In genomic region chr11:23305673-23306608, GRCm38 (mm10) we compare ENCODE assay signal across 8 mouse cellular contexts. TPM values are rescaled to one million over a fixed set of nuclear protein-coding genes. Genes with fewer than 3 reads are reported as not detected.
DNase-seq lines count a peak whose midpoint lies in the region; ATAC-seq and TF ChIP-seq lines count a peak whose summit lies in the region.

No protein-coding gene starts in this region.

- no peaks in the 10 kb centered on the region for H3K9me3 ChIP-seq in heart, embryonic 11.5 days (replicated peaks; ENCODE audit: control insufficient read depth, low read length)
- H3K9me3 ChIP-seq in kidney, embryonic 16.5 days (ENCODE audit: low read length) = no peaks in the 10 kb centered on the region

- peak overlapping the region; percentile 97 for H3K9ac ChIP-seq in heart, embryonic 11.5 days (ENCODE audit: low read depth, low read length)
- H3K9ac ChIP-seq in kidney, embryonic 16.5 days (replicated peaks; ENCODE audit: low read length) = peak overlapping the region; percentile 94
- H3K9ac ChIP-seq in liver, adult 2 months (ENCODE audit: low read depth, low read length) = peak overlapping the region; percentile 90

- no peak; the same call in 1 of the 2 replicates for TF ChIP-seq POLR2A in bone marrow macrophage, adult 2 months (IDR thresholded peaks at IDR 0.05; ENCODE audit: borderline replicate concordance, low read depth, low read length)
- peak; percentile 54 for TF ChIP-seq POLR2A in embryonic fibroblast, embryonic 13.5 days (IDR thresholded peaks at IDR 0.05; ENCODE audit: low read depth, low read length)
- TF ChIP-seq POLR2A in liver, adult 2 months (IDR thresholded peaks at IDR 0.05; ENCODE audit: extremely low read depth, insufficient read depth, low read length) = peak; percentile 75
- peak; percentile 81 for TF ChIP-seq POLR2A in myocyte (IDR thresholded peaks at IDR 0.05; ENCODE audit: insufficient read length, low read depth)

- peak overlapping the region; percentile 86 for H3K27ac ChIP-seq in bone marrow macrophage, adult 2 months (ENCODE audit: insufficient read depth, low read depth, low read length)
- H3K27ac ChIP-seq in embryonic fibroblast, embryonic 13.5 days (ENCODE audit: insufficient read depth, low read length) = peak overlapping the region; percentile 95
- H3K27ac ChIP-seq in heart, embryonic 11.5 days (ENCODE audit: low read depth, low read length) = peak overlapping the region; percentile 99
- peak overlapping the region; percentile 99 for H3K27ac ChIP-seq in kidney, embryonic 16.5 days (ENCODE audit: low read length)
- H3K27ac ChIP-seq in liver, adult 2 months (replicated peaks; ENCODE audit: insufficient read depth, low read depth, low read length) = peak overlapping the region; percentile 92

- ATAC-seq in heart, embryonic 11.5 days (replicated peaks; ENCODE audit: insufficient number of reproducible peaks, low FRiP score, low TSS enrichment) = peak; percentile 98
- ATAC-seq in kidney, embryonic 16.5 days (ENCODE audit: low FRiP score, low TSS enrichment) = peak; percentile 98

- peak overlapping the region; percentile 74 for H3K4me2 ChIP-seq in heart, embryonic 11.5 days
- peak overlapping the region; percentile 75 for H3K4me2 ChIP-seq in kidney, embryonic 16.5 days (replicated peaks; ENCODE audit: low read depth, low read length)
- peak overlapping the region; percentile 79 for H3K4me2 ChIP-seq in myocyte (ENCODE audit: low read depth)

- peaks cover 8% of the 10 kb centered on the region; the same call in 1 of the 2 replicates for H3K4me1 ChIP-seq in bone marrow macrophage, adult 2 months (ENCODE audit: control insufficient read depth, insufficient read depth, low read length)
- H3K4me1 ChIP-seq in embryonic fibroblast, embryonic 13.5 days (ENCODE audit: control insufficient read depth, insufficient read depth, low read length) = 0 out of 2 replicates have a peak, but pooled peaks cover 2% of the 10 kb centered on the region
- H3K4me1 ChIP-seq in heart, embryonic 11.5 days (ENCODE audit: control insufficient read depth, insufficient read depth, low read length) = peaks cover 5% of the 10 kb centered on the region
- H3K4me1 ChIP-seq in kidney, embryonic 16.5 days (ENCODE audit: insufficient read depth, low read length) = peaks cover 8% of the 10 kb centered on the region; the same call in 1 of the 2 replicates
- H3K4me1 ChIP-seq in liver, adult 2 months (ENCODE audit: control insufficient read depth, insufficient read depth, low read length) = peaks cover 9% of the 10 kb centered on the region; the same call in 1 of the 2 replicates

- peaks cover 3% of the 10 kb centered on the region; the same call in 1 of the 2 replicates for H3K36me3 ChIP-seq in heart, embryonic 11.5 days (ENCODE audit: control insufficient read depth, insufficient read depth, low read length)
- no peaks in the 10 kb centered on the region for H3K36me3 ChIP-seq in kidney, embryonic 16.5 days (ENCODE audit: insufficient read depth, low read length)
- H3K36me3 ChIP-seq in liver, adult 2 months (ENCODE audit: control insufficient read depth, insufficient read depth, low read length) = no peaks in the 10 kb centered on the region
- H3K36me3 ChIP-seq in myocyte (ENCODE audit: control insufficient read depth, insufficient read depth) = no peaks in the 10 kb centered on the region
- H3K36me3 ChIP-seq in splenic B cell, adult 2 months (ENCODE audit: control insufficient read depth, insufficient read depth, low read length, poor library complexity, severe bottlenecking) = no peaks in the 10 kb centered on the region

- no peak for TF ChIP-seq CTCF in bone marrow macrophage, adult 2 months (IDR thresholded peaks at IDR 0.05; ENCODE audit: low read depth, low read length)
- no peak for TF ChIP-seq CTCF in embryonic fibroblast, embryonic 13.5 days (IDR thresholded peaks at IDR 0.05; ENCODE audit: borderline replicate concordance, insufficient read depth, low read length)
- no peak for TF ChIP-seq CTCF in liver, adult 2 months (IDR thresholded peaks at IDR 0.05; ENCODE audit: low read depth, low read length)

- H3K27me3 ChIP-seq in heart, embryonic 11.5 days (ENCODE audit: control insufficient read depth, insufficient read depth, low read length) = no peaks in the 10 kb centered on the region
- no peaks in the 10 kb centered on the region for H3K27me3 ChIP-seq in kidney, embryonic 16.5 days (ENCODE audit: insufficient read depth, low read length)
- no peaks in the 10 kb centered on the region for H3K27me3 ChIP-seq in liver, adult 2 months (ENCODE audit: control insufficient read depth, insufficient read depth, low read length)
- H3K27me3 ChIP-seq in myocyte (ENCODE audit: control insufficient read depth, insufficient read depth, insufficient read length) = no peaks in the 10 kb centered on the region
- no peaks in the 10 kb centered on the region for H3K27me3 ChIP-seq in splenic B cell, adult 2 months (ENCODE audit: control insufficient read depth, insufficient read depth, low read length, poor library complexity, severe bottlenecking)

- H3K79me2 ChIP-seq in liver, adult 2 months (ENCODE audit: control insufficient read depth, insufficient read depth, low read length) = peaks cover 21% of the 10 kb centered on the region; the same call in 1 of the 2 replicates
- peaks cover 41% of the 10 kb centered on the region for H3K79me2 ChIP-seq in myocyte (ENCODE audit: control insufficient read depth, insufficient read depth)

- peak overlapping the region; percentile 86 for H3ac ChIP-seq in myocyte (ENCODE audit: control insufficient read depth, insufficient read length)

- peak overlapping the region; percentile 85 for H3K4me3 ChIP-seq in bone marrow macrophage, adult 2 months (ENCODE audit: insufficient read depth, low read length)
- H3K4me3 ChIP-seq in embryonic fibroblast, embryonic 13.5 days (ENCODE audit: insufficient read depth, low read length) = peak overlapping the region; percentile 76
- peak overlapping the region; percentile 97 for H3K4me3 ChIP-seq in heart, embryonic 11.5 days (ENCODE audit: low read depth, low read length)
- H3K4me3 ChIP-seq in kidney, embryonic 16.5 days (ENCODE audit: low read length) = peak overlapping the region; percentile 87
- H3K4me3 ChIP-seq in liver, adult 2 months (ENCODE audit: insufficient read depth, low read depth, low read length) = peak overlapping the region; percentile 99
- peak overlapping the region; percentile 82 for H3K4me3 ChIP-seq in myocyte

- DNase-seq in A20 (ENCODE audit: low read depth, low spot score) = peak; percentile 96
- peak; percentile 83 for DNase-seq in liver, adult 2 months (ENCODE audit: extremely low read depth, low read depth, low spot score)
- DNase-seq in splenic B cell, adult 2 months (ENCODE audit: low read depth, low spot score) = peak; percentile 98

- WGBS in heart, embryonic 11.5 days (ENCODE audit: insufficient replicate concordance) = under 1% methylated on average over 69 of the region's 98 CpGs
- WGBS in kidney, embryonic 16.5 days = under 1% methylated on average over 61 of the region's 98 CpGs
- WGBS in liver, adult 2 months = under 1% methylated on average over 92 of the region's 98 CpGs

TF ChIP-seq in myocyte, 11 proteins besides CTCF, POLR2A, EP300 and RAD21:
- TF ChIP-seq MYOG (IDR thresholded peaks at IDR 0.05; ENCODE audit: control insufficient read depth in 1 of 3, insufficient read depth in 1 of 3, insufficient read length in 2 of 3, low read depth in 2 of 3) (peak in 1 of 3 experiments; percentile 29), E2F4 (IDR thresholded peaks at IDR 0.05; ENCODE audit: insufficient read depth) (no peak), REST (IDR thresholded peaks at IDR 0.05; ENCODE audit: insufficient read depth, insufficient read length) (no peak), MYOD1 (IDR thresholded peaks at IDR 0.05; ENCODE audit: control insufficient read depth in 1 of 3, insufficient read length in 2 of 3, low read depth in 2 of 3) (peak in 1 of 3 experiments; percentile 6), TCF3 (IDR thresholded peaks at IDR 0.05; ENCODE audit: insufficient read length, low read depth) (no peak), POLR2AphosphoS2 (IDR thresholded peaks at IDR 0.05; ENCODE audit: insufficient read length, low read depth) (peak; percentile 42)

RNA-seq across cellular contexts. Expression of gene Usp34, which starts 0.8 kb away (rescaled TPM):
- 27.2 and 30.3 TPM in 2 replicates for polyA plus RNA-seq in bone marrow macrophage, adult 2 months (2012; ENCODE audit: insufficient read depth, insufficient read length, missing spikeins)
- polyA plus RNA-seq in embryonic fibroblast, embryonic 13.5 days (2011; ENCODE audit: insufficient read length, low read depth, missing spikeins) = 98.3 and 114 TPM in 2 replicates
- polyA plus RNA-seq in heart, embryonic 11.5 days (2014; fragmentation: Nextera tagmentation; extraction: Ambion mirVana) = 23.7 and 26.8 TPM in 2 replicates
- 22.4 and 22.5 TPM in 2 replicates for polyA plus RNA-seq in kidney, embryonic 16.5 days (2015; fragmentation: Nextera tagmentation; extraction: Ambion mirVana)
- 29.4 and 31.0 TPM in 2 replicates for total RNA-seq in liver, adult 2 months (2014; rRNA removed)
- 2.8 and 3.0 TPM in 2 replicates for polyA plus RNA-seq in liver, adult 2 months (2012; rRNA removed)
- 7.2 TPM for polyA plus RNA-seq in myocyte (2012; fragmentation: generic; extraction: Trizol)

RNA-seq across cellular contexts. Expression of gene Xpo1, which starts 50.1 kb away (rescaled TPM):
- polyA plus RNA-seq in bone marrow macrophage, adult 2 months (2012; ENCODE audit: insufficient read depth, insufficient read length, missing spikeins) = 57.5 and 70.5 TPM in 2 replicates
- 168 and 317 TPM in 2 replicates for polyA plus RNA-seq in embryonic fibroblast, embryonic 13.5 days (2011; ENCODE audit: insufficient read length, low read depth, missing spikeins)
- polyA plus RNA-seq in heart, embryonic 11.5 days (2014; fragmentation: Nextera tagmentation; extraction: Ambion mirVana) = 84.1 and 93.7 TPM in 2 replicates
- 95.1 and 96.8 TPM in 2 replicates for polyA plus RNA-seq in kidney, embryonic 16.5 days (2015; fragmentation: Nextera tagmentation; extraction: Ambion mirVana)
- 23.0 and 31.0 TPM in 2 replicates for total RNA-seq in liver, adult 2 months (2014; rRNA removed)
- 1.6 and 1.8 TPM in 2 replicates for polyA plus RNA-seq in liver, adult 2 months (2012; rRNA removed)
- 20.8 TPM for polyA plus RNA-seq in myocyte (2012; fragmentation: generic; extraction: Trizol)

Comparison
In these comparisons a context has a peak if more than half of its experiments do, and no peak if none do; other contexts are left out.
1. Peak in every context shown above with its lines: DNase-seq, ATAC-seq, H3K4me3 ChIP-seq and H3K27ac ChIP-seq.